9 mouse cellular contexts compared by ENCODE assay signal in the genomic region with DNA sequence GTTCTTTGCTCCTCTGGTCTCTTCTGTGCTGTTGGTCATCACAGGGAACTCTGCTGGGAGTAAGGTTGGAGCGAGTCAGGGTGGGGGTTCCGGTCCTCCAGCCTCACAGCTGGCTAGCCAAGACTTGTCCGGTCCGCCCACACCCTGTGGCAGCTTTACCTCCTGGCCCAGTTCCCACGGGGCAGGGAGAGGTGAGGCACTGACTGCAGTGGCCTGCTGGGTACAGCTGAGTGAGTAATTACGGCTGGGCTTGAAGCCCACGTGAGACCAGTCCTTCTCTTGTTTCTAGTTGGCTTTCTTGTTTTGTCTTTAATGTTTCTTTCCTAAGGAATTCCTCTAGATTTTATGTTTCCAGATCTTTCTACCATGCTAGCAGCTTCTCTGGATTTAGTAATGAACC. TPM values are rescaled to one million over a fixed set of nuclear protein-coding genes. Genes with fewer than 3 reads are reported as not detected.
A peak's percentile ranks its signal among the peaks of the same experiment; 100 is the strongest.
DNase-seq lines count a peak whose midpoint lies in the region; ATAC-seq and TF ChIP-seq lines count a peak whose summit lies in the region.
"Had no signal": no experiment of that assay in that cellular context is flagged by ENCODE, and none has a peak within 500 bp of the region (broad histone marks: within the 10 kb centered on the region; RNA-seq: fewer than 3 reads in every experiment).

No protein-coding gene starts in this region.

- peak; percentile 73 for ATAC-seq in heart, embryonic 15.5 days (replicated peaks; ENCODE audit: insufficient number of reproducible peaks, insufficient read depth, low FRiP score, low read depth)
- ATAC-seq in activated CD4-positive, CD25-positive, alpha-beta regulatory T cell, adult 4 months = no peak

- H3K36me3 ChIP-seq in heart, embryonic 15.5 days = no peaks in the 10 kb centered on the region
- H3K36me3 ChIP-seq: liver, embryonic 13.5 days had no signal

- H3K4me1 ChIP-seq in cortical plate, adult 2 months (ENCODE audit: control insufficient read depth, insufficient read depth, low read length) = peaks cover 37% of the 10 kb centered on the region
- peaks cover 31% of the 10 kb centered on the region for H3K4me1 ChIP-seq in heart, embryonic 15.5 days (replicated peaks)

- WGBS in heart, embryonic 15.5 days = 29% methylated on average over 7 of the region's 7 CpGs

- peak; percentile 23 for DNase-seq in left cerebral cortex, postnatal 4 days
- DNase-seq in left cerebral cortex, adult 11 months (ENCODE audit: low spot score) = no peak
- peak; percentile 86 to 88 for DNase-seq in kidney, postnatal 36 days
- peak; percentile 55 for DNase-seq in ovary, postnatal 36 days (ENCODE audit: low spot score)
- no peak for DNase-seq in right cerebral cortex, postnatal 25 days
- DNase-seq: liver, embryonic 13.5 days had no signal

- no peak overlapping the region for H3K4me3 ChIP-seq in cortical plate, adult 2 months (ENCODE audit: insufficient read depth, low read length)
- no peak overlapping the region for H3K4me3 ChIP-seq in heart, embryonic 15.5 days
- H3K4me3 ChIP-seq: liver, embryonic 13.5 days had no signal

- no peaks in the 10 kb centered on the region for H3K27me3 ChIP-seq in heart, embryonic 15.5 days
- H3K27me3 ChIP-seq: liver, embryonic 13.5 days had no signal

- TF ChIP-seq POLR2A in cortical plate, adult 2 months (IDR thresholded peaks at IDR 0.05; ENCODE audit: extremely low read depth, insufficient read depth, low read length) = no peak

- no peak overlapping the region for H3K4me2 ChIP-seq in heart, embryonic 15.5 days
- H3K4me2 ChIP-seq: liver, embryonic 13.5 days had no signal

- TF ChIP-seq CTCF in cortical plate, adult 2 months (IDR thresholded peaks at IDR 0.05; ENCODE audit: extremely low read depth, insufficient read depth, low read length) = no peak

- no peaks in the 10 kb centered on the region for H3K9me3 ChIP-seq in heart, embryonic 15.5 days (replicated peaks)
- H3K9me3 ChIP-seq: liver, embryonic 13.5 days had no signal

- intact Hi-C loops in left cerebral cortex, postnatal 4 days (cut with DNase I) = no loop called here

- peak overlapping the region; percentile 30; the same call in 1 of the 2 replicates for H3K27ac ChIP-seq in cortical plate, adult 2 months (ENCODE audit: insufficient read depth, low read length)
- H3K27ac ChIP-seq in heart, embryonic 15.5 days = peak overlapping the region; percentile 60
- H3K27ac ChIP-seq: liver, embryonic 13.5 days had no signal

- H3K9ac ChIP-seq in heart, embryonic 15.5 days = no peak overlapping the region
- H3K9ac ChIP-seq: liver, embryonic 13.5 days had no signal

RNA-seq across cellular contexts. Expression of a gene that starts 22.8 kb away (rescaled TPM):
- 100 to 1,000 TPM; 115 to 139 TPM for total RNA-seq in left cerebral cortex, postnatal 4 days (2021)
- 318 and 325 TPM in 2 replicates for polyA plus RNA-seq in cortical plate, adult 2 months (2012; rRNA removed)
- polyA plus RNA-seq in heart, embryonic 15.5 days (2015; fragmentation: Nextera tagmentation; extraction: Ambion mirVana) = 8.1 and 11.8 TPM in 2 replicates
- polyA plus RNA-seq in activated CD4-positive, CD25-positive, alpha-beta regulatory T cell, adult 4 months (2017; shearing (Covaris generic)) = 1 to 10 TPM; 6.7 to 8.8 TPM

RNA-seq across cellular contexts. Expression of a gene that starts 30.2 kb away (rescaled TPM):
- not detected for total RNA-seq in left cerebral cortex, postnatal 4 days (2021)
- polyA plus RNA-seq in cortical plate, adult 2 months (2012; rRNA removed) = not detected in 2 replicates
- polyA plus RNA-seq in heart, embryonic 15.5 days (2015; fragmentation: Nextera tagmentation; extraction: Ambion mirVana) = not detected in 2 replicates
- not detected for polyA plus RNA-seq in activated CD4-positive, CD25-positive, alpha-beta regulatory T cell, adult 4 months (2017; shearing (Covaris generic))
- polyA plus RNA-seq: liver, embryonic 13.5 days had no signal

RNA-seq across cellular contexts. Expression of a gene that starts 33.6 kb away (rescaled TPM):
- not detected for total RNA-seq in left cerebral cortex, postnatal 4 days (2021)
- polyA plus RNA-seq in cortical plate, adult 2 months (2012; rRNA removed) = 0.19 and 0.27 TPM in 2 replicates
- 0.30 TPM in 1 of 2 replicates, not detected in the other for polyA plus RNA-seq in heart, embryonic 15.5 days (2015; fragmentation: Nextera tagmentation; extraction: Ambion mirVana)
- polyA plus RNA-seq in activated CD4-positive, CD25-positive, alpha-beta regulatory T cell, adult 4 months (2017; shearing (Covaris generic)) = 1 to 10 TPM; 1.3 to 1.4 TPM
- polyA plus RNA-seq: liver, embryonic 13.5 days had no signal

RNA-seq across cellular contexts. Expression of a gene that starts 45.6 kb away (rescaled TPM):
- total RNA-seq in left cerebral cortex, postnatal 4 days (2021) = 10 to 100 TPM; 32.1 to 34.2 TPM
- 21.4 and 24.4 TPM in 2 replicates for polyA plus RNA-seq in cortical plate, adult 2 months (2012; rRNA removed)
- 10.4 and 11.7 TPM in 2 replicates for polyA plus RNA-seq in heart, embryonic 15.5 days (2015; fragmentation: Nextera tagmentation; extraction: Ambion mirVana)
- 1 to 10 TPM; 1.2 to 1.8 TPM for polyA plus RNA-seq in activated CD4-positive, CD25-positive, alpha-beta regulatory T cell, adult 4 months (2017; shearing (Covaris generic))

RNA-seq across cellular contexts. Expression of a gene that starts 52.7 kb away (rescaled TPM):
- total RNA-seq in left cerebral cortex, postnatal 4 days (2021) = not detected
- polyA plus RNA-seq in cortical plate, adult 2 months (2012; rRNA removed) = not detected in 2 replicates
- polyA plus RNA-seq in heart, embryonic 15.5 days (2015; fragmentation: Nextera tagmentation; extraction: Ambion mirVana) = not detected in 2 replicates
- not detected for polyA plus RNA-seq in activated CD4-positive, CD25-positive, alpha-beta regulatory T cell, adult 4 months (2017; shearing (Covaris generic))
- polyA plus RNA-seq: liver, embryonic 13.5 days had no signal

Comparison
In these comparisons a context has a peak if more than half of its experiments do, and no peak if none do; other contexts are left out.
1. DNase-seq: peak in left cerebral cortex, postnatal 4 days (single experiment), kidney, postnatal 36 days (2 of 2) and ovary, postnatal 36 days (single experiment); none in left cerebral cortex, adult 11 months (single experiment) and right cerebral cortex, postnatal 25 days (single experiment).
2. RNA of a gene that starts 22.8 kb away (polyA plus RNA-seq): 318 to 325 TPM in cortical plate, adult 2 months; 6.7 to 8.8 TPM in activated CD4-positive, CD25-positive, alpha-beta regulatory T cell, adult 4 months and 8.1 to 11.8 TPM in heart, embryonic 15.5 days; every median in the first group is over 10 times any median in the second.